Comparison of ENCODE assay signal across 9 mouse cellular contexts in the genomic region with DNA sequence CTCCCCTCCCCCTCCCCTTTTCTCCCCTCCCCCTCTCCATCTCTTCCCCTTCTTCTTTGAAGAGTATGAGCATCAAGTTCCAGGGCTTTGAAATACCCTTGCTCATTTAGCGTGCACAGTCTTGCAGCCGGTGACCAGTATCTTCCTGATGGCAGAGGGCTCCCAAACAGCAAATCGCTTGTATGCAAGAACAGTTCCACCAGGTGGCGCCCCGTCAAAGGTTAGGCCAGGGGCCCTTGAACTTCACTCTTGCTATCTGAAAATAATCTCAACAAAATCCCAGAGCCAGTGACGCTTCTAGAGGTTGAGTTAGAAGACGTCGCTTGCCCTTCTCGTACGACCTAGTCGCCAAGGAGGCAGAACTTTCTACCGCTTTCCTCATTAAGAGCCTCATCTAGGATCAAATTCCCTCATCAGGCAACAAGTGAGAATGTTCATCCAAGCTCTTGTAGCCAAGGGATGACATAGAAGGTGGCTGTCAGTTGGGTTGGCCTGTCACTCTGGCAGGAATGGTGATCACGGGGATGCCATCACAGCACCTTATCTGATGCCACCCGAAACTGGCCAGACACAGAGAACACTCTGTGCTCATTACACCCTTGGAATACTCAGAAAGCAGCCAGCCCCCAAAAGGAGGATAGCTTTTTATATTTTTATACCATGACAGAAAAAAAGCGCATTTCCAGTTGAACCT.
DNase-seq lines count a peak whose midpoint lies in the region; ATAC-seq and TF ChIP-seq lines count a peak whose summit lies in the region.
"Had no signal": no experiment of that assay in that cellular context is flagged by ENCODE, and none has a peak within 500 bp of the region (broad histone marks: within the 10 kb centered on the region; RNA-seq: fewer than 3 reads in every experiment).

No protein-coding gene starts in this region.

- no peak overlapping the region for H3ac ChIP-seq in C2C12 (ENCODE audit: control insufficient read depth, insufficient read length, low read depth)

- peak; percentile 91 for DNase-seq in adrenal gland, adult 2 months
- DNase-seq in embryo, embryonic 11.5 days (ENCODE audit: low read depth, low spot score): peak; percentile 67
- DNase-seq in kidney, postnatal 4 days: peak; percentile 95 to 96
- peak; percentile 82 to 87 for DNase-seq in lung, adult 18-20 months
- peak; percentile 87 for DNase-seq in thymus, adult 2 months

- H3K27me3 ChIP-seq in C2C12 (ENCODE audit: control insufficient read depth, insufficient read depth, insufficient read length): no peaks in the 10 kb centered on the region
- no peaks in the 10 kb centered on the region for H3K27me3 ChIP-seq in heart, embryonic 13.5 days (replicated peaks)
- no peaks in the 10 kb centered on the region for H3K27me3 ChIP-seq in thymus, adult 2 months (ENCODE audit: control insufficient read depth, insufficient read depth, low read length)

- H3K79me2 ChIP-seq in C2C12 (ENCODE audit: control insufficient read depth, insufficient read depth): no peaks in the 10 kb centered on the region

- H3K27ac ChIP-seq in heart, embryonic 13.5 days (replicated peaks): no peak overlapping the region
- H3K27ac ChIP-seq in olfactory bulb, adult 2 months (ENCODE audit: insufficient read depth, low read depth, low read length): no peak overlapping the region
- no peak overlapping the region for H3K27ac ChIP-seq in thymus, adult 2 months (ENCODE audit: control insufficient read depth, insufficient read depth, low read length)

- H3K4me2 ChIP-seq in heart, embryonic 13.5 days: peak overlapping the region; percentile 50

- 24% methylated on average over 15 of the region's 15 CpGs for WGBS in heart, embryonic 13.5 days
- 38% methylated on average over 15 of the region's 15 CpGs for WGBS in olfactory bulb, adult 2 months
- WGBS in thymus, adult 2 months: 25% methylated on average over 15 of the region's 15 CpGs

- H3K9me3 ChIP-seq in heart, embryonic 13.5 days: no peaks in the 10 kb centered on the region

- H3K79me3 ChIP-seq in C2C12 (ENCODE audit: low read depth): no peaks in the 10 kb centered on the region

- H3K4me1 ChIP-seq in heart, embryonic 13.5 days: peaks cover 4% of the 10 kb centered on the region; the same call in 1 of the 2 replicates
- H3K4me1 ChIP-seq in olfactory bulb, adult 2 months (ENCODE audit: control insufficient read depth, insufficient read depth, low read length): no peaks in the 10 kb centered on the region
- H3K4me1 ChIP-seq in thymus, adult 2 months (replicated peaks; ENCODE audit: control insufficient read depth, insufficient read depth, low read length): peaks cover 2% of the 10 kb centered on the region

- no peak for ATAC-seq in heart, embryonic 13.5 days (ENCODE audit: extremely low read depth, insufficient number of reproducible peaks, low FRiP score, low TSS enrichment)

- no peaks in the 10 kb centered on the region for H3K36me3 ChIP-seq in C2C12 (ENCODE audit: control insufficient read depth, insufficient read depth)
- H3K36me3 ChIP-seq in heart, embryonic 13.5 days: no peaks in the 10 kb centered on the region
- H3K36me3 ChIP-seq in thymus, adult 2 months (ENCODE audit: control insufficient read depth, insufficient read depth, low read length): no peaks in the 10 kb centered on the region

- H3K4me3 ChIP-seq in C2C12 (ENCODE audit: insufficient read depth, poor library complexity, severe bottlenecking): no peak overlapping the region
- no peak overlapping the region for H3K4me3 ChIP-seq in heart, embryonic 13.5 days
- H3K4me3 ChIP-seq in olfactory bulb, adult 2 months (ENCODE audit: insufficient read depth, low read depth, low read length): no peak overlapping the region
- H3K4me3 ChIP-seq in thymus, adult 2 months (ENCODE audit: control insufficient read depth, insufficient read depth, low read length): no peak overlapping the region
- H3K4me3 ChIP-seq: erythroblast, embryonic 14.5 days had no signal

- TF ChIP-seq POLR2A in olfactory bulb, adult 2 months (IDR thresholded peaks at IDR 0.05; ENCODE audit: insufficient read depth, low read depth, low read length): no peak
- TF ChIP-seq POLR2A in thymus, adult 2 months (IDR thresholded peaks at IDR 0.05; ENCODE audit: control insufficient read depth, extremely low read depth, insufficient read depth, low read length, poor library complexity): no peak

- no peak overlapping the region for H3K9ac ChIP-seq in heart, embryonic 13.5 days

- peak; percentile 65 for TF ChIP-seq CTCF in C2C12 (IDR thresholded peaks at IDR 0.05; ENCODE audit: control insufficient read depth, insufficient read depth, insufficient read length)
- TF ChIP-seq CTCF in olfactory bulb, adult 2 months (IDR thresholded peaks at IDR 0.05; ENCODE audit: insufficient read depth, low read depth, low read length): peak; percentile 44; the same call in 1 of the 2 replicates
- peak; percentile 66; the same call in 1 of the 2 replicates for TF ChIP-seq CTCF in thymus, adult 2 months (IDR thresholded peaks at IDR 0.05; ENCODE audit: borderline replicate concordance, control insufficient read depth, extremely low read depth, insufficient read depth, low read length, poor library complexity)

TF ChIP-seq in C2C12, 6 proteins besides CTCF, POLR2A, EP300 and RAD21:
- TF ChIP-seq MYOD1 (IDR thresholded peaks at IDR 0.05; ENCODE audit: control insufficient read depth, insufficient read length, low read depth) (no peak), MAX (IDR thresholded peaks at IDR 0.05) (no peak), FOSL1 (IDR thresholded peaks at IDR 0.05; ENCODE audit: insufficient read depth, low read length, poor library complexity, severe bottlenecking) (no peak), USF1 (IDR thresholded peaks at IDR 0.05; ENCODE audit: low read depth) (no peak), MYOG (IDR thresholded peaks at IDR 0.05; ENCODE audit: control insufficient read depth, extremely low read depth, insufficient read length) (no peak), CEBPB (IDR thresholded peaks at IDR 0.05; ENCODE audit: low read depth) (no peak)
